Mouse (Mus musculus): ENCODE data around the gene Smc4. TPM values are rescaled to one million over a fixed set of nuclear protein-coding genes. Genes with fewer than 3 reads are reported as not detected.
A peak's percentile ranks its signal among the peaks of the same experiment; 100 is the strongest.
"Not testable (repeated sequence)": the region's sequence is repeated elsewhere in the genome, so short reads cannot be mapped to it uniquely, and the experiment has no call there.

Smc4 gene
- total RNA-seq, 2 experiments from 2014 or later: 39.7 to 45.7 TPM

DNA sequence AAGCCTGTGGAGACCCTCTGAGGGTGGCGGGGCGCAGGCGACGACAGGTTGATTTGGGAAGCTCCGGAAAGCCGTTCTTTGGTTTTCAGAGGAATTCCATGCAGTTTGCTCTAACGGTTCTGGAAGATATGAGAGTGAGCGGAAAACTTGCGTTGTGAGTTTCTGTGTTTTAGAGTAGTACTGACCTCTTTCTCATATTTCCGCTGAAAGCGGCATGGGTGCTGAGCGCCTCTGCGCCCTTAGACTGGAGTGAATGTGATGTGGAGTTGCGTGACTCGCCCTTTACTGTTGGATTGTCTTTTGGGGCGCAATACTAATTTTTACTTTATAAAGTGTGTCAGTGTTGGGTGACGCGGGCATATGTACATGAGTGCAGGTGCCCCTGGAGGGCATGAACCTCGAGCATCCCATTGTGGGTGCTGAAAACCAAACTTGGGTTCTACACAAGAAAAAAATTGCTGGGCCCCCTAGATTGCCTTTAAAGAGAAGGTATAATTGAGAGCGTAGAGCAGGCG is 1.8 kb downstream of the Smc4 start:
- intact Hi-C loops (cut with DNase I): loop anchor here (2.0 to 10.0 kb wide), 3 partner anchors 38 to 512 kb away; partner anchors contain the start of gene Trim59
- DNase-seq: no peak

GRCm38 (mm10) chr3:69008873-69009272 is 4.3 kb downstream of the Smc4 start:
- intact Hi-C loops (cut with DNase I): loop anchor here (5.0 to 10.0 kb wide), 2 partner anchors 113 to 514 kb away; no protein-coding TSS in a partner anchor
- DNase-seq: no peak

DNA sequence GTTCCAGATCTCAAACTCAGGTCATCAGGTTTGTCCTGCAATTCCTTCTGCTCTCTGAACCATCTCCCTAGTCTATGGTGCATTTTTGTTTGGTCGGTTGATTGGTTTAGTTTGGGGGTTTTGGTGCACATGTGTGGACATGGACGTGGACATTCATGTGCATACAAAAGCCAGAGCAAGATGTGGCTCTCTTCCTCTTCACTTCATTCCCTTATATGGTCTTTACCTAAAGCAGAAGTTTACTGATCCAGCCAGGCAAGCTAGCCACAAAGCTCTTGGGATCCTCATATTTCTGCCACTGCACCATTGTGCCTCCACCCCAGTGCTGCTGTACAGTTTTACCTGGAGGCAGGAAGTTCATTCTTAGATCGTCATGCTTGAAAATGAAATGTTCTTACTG is 12.6 kb downstream of the Smc4 start:
- DNase-seq: no peak
- intact Hi-C loops (cut with DNase I): no loop called here

DNA sequence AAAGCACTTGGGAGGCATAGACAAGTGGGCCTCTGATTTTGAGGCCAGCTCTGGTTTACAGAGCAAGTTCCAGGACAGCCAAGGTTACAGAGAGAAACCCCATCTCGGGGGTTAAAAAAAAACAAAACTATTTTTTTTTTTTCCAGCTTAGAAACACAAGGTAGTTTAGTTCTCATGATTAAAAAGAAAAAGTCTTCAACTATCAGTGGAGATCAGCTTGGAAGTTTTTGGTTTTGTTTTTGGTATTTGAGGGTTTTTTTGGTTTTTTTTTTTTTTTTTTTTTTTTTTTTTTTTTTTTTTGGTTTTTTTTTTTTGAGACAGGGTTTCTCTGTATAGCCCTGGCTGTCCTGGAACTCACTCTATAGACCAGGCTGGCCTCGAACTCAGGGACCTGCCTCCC is 14.1 kb downstream of the Smc4 start:
- DNase-seq; intact Hi-C loops (cut with DNase I): not testable (repeated sequence)

DNA sequence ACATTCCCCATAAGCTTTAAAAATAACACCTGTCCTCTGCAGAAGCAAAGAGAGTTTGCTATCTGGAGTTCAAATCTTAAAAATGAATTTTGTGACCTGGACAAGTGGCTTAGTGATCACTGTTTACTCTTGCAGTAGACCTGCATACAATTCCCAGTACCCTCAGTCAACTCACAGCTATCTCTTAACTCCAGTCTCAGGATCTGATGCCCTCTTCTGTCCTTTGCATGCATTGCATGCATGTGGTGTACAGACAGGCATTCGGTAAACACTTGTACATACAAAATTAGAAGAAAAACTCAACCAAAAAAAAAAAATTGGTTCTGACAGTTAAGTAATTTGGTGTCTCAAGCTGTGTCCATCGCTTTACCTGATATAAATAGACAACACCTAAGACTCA is 15.7 kb downstream of the Smc4 start:
- no peak for DNase-seq
- intact Hi-C loops (cut with DNase I): no loop called here

DNA sequence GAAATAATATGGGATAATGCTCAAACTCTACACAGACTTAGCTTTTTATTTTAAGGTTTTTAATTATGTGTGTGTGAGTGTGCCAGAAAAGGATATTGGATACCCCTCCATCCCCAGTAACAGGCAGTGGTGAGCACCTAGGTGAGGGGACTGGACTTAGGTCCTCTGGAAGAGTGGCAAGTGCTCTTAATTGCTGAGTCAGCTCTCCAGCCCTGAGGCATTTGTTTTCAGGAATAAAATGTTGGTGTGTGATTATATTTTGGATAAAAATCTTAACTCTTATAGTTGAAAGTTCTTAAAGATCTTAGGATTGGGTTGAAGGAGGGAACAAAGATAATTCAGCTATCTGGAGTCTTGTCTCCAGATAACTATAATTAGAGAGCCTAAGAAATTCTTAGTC is 16.2 kb downstream of the Smc4 start:
- intact Hi-C loops (cut with DNase I): no loop called here
- no peak for DNase-seq

DNA sequence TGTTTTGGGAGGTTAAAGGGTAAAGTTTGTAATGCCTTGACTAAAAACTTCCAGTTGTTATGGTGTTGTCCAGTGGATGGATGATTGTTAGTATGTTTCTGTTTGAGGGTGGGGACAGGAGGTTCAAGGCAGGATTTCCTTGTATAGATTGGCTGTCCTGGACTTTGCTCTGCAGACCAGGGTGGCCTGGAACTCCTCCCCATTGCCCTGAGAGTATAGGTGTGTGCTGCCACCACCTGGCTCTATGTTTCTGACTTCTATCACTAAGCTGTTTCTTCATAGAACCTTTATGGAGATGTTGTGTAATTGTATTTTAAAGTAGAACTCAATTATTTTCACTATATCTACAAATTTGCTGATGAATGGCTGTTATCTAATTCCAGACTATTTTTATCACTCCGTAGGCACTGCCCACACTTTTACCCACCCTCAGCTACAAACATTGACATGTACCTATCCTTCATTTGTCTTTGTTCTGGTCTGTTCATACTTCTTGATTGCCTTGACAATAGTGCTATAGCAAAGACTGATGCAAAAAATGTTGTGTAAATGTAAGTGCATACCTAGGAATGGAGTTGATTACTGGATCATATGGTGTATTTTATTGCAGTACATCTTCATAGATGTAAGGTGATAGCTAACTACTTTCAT is 21.7 kb downstream of the Smc4 start:
- intact Hi-C loops (cut with DNase I): no loop called here
- no peak for DNase-seq

GRCm38 (mm10) chr3:69040105-69040504 is 35.6 kb downstream of the Smc4 start:
- DNase-seq: no peak
- intact Hi-C loops (cut with DNase I): no loop called here

- DNase-seq: no peak
- intact Hi-C loops (cut with DNase I): no loop called here
Measured at GRCm38 (mm10) chr3:69041298-69041697, 36.8 kb downstream of the Smc4 start.

DNA sequence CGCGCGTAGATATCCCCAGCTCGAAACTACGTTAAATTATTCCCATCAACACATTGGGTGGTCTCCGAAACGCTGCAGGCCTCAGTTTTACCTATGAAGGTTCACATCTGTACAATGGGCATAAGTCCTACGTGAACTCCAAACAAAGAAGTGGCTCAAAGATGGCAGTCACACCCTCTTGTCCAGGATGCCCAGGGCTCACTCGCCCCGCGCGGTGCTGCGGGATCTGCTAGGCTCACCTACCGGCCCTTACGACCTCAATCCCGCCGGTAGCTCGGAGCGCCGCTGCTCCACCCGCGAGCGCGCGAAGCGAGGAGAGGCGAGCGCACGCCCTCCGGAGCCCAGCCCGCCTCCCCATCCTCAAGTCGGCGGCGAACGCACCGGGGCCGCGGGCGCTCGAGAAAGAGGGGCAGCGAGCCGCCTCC is 39.6 kb downstream of the Smc4 start:
- intact Hi-C loops (cut with DNase I): loop anchor here (2.0 kb wide), 1 partner anchor 37 kb away; no protein-coding TSS in a partner anchor
- no peak for DNase-seq

GRCm38 (mm10) chr3:69044645-69045399 is 40.3 kb downstream of the Smc4 start, which contains the start of gene Trim59:
TSS of gene Trim59 (minus strand) at chr3:69044755.
- intact Hi-C loops (cut with DNase I): loop anchor here (2.0 kb wide), 1 partner anchor 38 kb away; no protein-coding TSS in a partner anchor
- peak; percentile 91 to 94 for DNase-seq

- intact Hi-C loops (cut with DNase I): loop anchor here (2.0 kb wide), 1 partner anchor 39 kb away; no protein-coding TSS in a partner anchor
- no peak for DNase-seq
Measured at GRCm38 (mm10) chr3:69045400-69045703, 40.8 kb downstream of the Smc4 start.

DNA sequence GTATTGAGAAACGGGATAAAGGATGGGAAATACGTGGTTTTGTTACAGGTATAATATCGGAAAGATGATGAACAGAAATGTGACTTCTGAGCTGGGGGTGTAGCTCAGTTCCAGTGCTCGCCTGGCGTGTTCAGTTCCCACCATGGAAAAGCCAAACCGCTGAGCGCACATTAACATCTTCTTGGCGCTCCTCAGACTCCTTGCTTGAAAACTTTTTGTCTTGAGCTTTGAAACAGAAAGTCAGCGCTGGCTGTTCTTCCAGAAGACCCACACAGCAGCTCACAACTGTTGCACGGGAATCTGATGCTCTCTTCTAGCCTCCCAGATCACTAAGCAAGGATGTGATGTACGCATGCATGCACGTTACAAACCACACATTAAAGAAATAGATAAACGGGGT is 41.2 kb downstream of the Smc4 start:
- DNase-seq: peak in 1 of 2 experiments; percentile 18
- intact Hi-C loops (cut with DNase I): loop anchor here (2.0 kb wide), 2 partner anchors 17 to 39 kb away; no protein-coding TSS in a partner anchor

DNA sequence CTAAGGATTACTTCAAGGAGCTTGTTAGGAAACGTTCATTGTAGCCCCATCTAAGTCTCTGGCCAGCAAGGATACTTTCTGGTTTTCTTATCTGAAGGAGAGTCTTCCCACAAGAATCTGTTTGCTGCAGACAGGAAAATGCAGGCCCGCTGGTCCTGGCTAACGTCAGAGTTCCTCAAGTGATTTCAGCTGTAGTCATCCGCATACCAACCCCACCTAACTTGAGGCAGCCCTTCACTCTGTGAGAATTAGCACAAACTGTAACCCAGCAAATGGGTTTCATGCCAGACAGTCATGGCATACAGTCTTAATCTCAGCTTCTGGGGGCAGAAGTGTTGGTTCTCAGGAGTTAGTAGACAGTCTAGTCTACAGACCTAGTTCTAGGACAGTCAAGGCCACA is 42.0 kb downstream of the Smc4 start:
- intact Hi-C loops (cut with DNase I): loop anchor here (2.0 kb wide), 1 partner anchor 16 kb away; no protein-coding TSS in a partner anchor
- no peak for DNase-seq

- intact Hi-C loops (cut with DNase I): loop anchor here (2.0 kb wide), 1 partner anchor 15 kb away; no protein-coding TSS in a partner anchor
- no peak for DNase-seq
Measured at GRCm38 (mm10) chr3:69047684-69048083, 43.1 kb downstream of the Smc4 start.

GRCm38 (mm10) chr3:69049011-69049410 is 44.5 kb downstream of the Smc4 start:
- no peak for DNase-seq
- intact Hi-C loops (cut with DNase I): no loop called here

DNA sequence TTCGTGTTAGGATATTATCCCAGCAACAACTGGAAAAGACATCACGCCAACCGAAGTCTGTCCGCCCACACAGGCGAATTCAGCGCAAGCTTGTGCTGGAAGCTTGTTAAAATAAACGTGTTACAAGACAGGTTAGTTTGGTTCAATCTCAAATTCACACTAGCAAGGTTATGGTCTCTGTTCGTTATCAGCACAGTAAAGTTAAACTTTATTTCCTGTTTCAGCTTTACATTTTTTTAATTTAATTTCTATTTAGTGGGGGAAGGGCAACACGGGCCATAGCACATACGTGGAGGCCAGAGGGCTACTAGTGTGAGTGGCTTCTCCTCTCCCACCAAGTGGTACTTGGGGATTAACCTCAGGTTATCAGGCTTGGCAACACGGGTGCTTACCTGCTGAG is 47.4 kb downstream of the Smc4 start:
- DNase-seq: no peak
- intact Hi-C loops (cut with DNase I): no loop called here

GRCm38 (mm10) chr3:69054760-69055432 is 50.4 kb downstream of the Smc4 start:
- no peak for DNase-seq
- intact Hi-C loops (cut with DNase I): no loop called here

- DNase-seq: no peak
- intact Hi-C loops (cut with DNase I): no loop called here
Measured at GRCm38 (mm10) chr3:69055871-69056270, 51.3 kb downstream of the Smc4 start.

- intact Hi-C loops (cut with DNase I): loop anchor here (10.0 kb wide), 1 partner anchor 346 kb away; no protein-coding TSS in a partner anchor
- DNase-seq: no peak
Measured at GRCm38 (mm10) chr3:69060672-69061071, 56.1 kb downstream of the Smc4 start.

DNA sequence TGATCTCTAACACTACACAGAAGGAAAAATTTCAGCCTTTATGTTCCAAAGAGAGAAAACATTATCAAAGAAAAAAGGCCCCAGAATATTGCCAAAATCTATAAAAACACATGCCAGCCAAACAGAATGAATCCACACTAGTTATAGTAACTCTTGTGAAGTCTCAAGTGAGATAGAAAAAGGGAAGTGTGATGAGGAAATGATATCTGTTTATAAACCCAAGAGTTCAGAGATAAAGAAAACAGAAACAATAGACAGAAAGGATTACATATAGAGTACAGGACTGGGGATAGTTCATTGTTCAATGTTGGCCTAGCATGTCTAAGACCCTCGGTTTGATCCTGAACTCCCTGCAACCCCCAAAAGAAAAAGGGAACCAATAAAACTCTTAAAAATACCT is 58.2 kb downstream of the Smc4 start:
- intact Hi-C loops (cut with DNase I): loop anchor here (2.0 to 10.0 kb wide), 2 partner anchors 16 to 348 kb away; no protein-coding TSS in a partner anchor

More for the DNA sequence above, 58.2 kb downstream of the Smc4 start:
- DNase-seq: no peak
